Mouse (Mus musculus): ENCODE data around the gene Dctn3. TPM values are rescaled to one million over a fixed set of nuclear protein-coding genes. Genes with fewer than 3 reads are reported as not detected.

Dctn3 gene
- polyA plus RNA-seq, 1 experiment = 25.4 TPM

DNA sequence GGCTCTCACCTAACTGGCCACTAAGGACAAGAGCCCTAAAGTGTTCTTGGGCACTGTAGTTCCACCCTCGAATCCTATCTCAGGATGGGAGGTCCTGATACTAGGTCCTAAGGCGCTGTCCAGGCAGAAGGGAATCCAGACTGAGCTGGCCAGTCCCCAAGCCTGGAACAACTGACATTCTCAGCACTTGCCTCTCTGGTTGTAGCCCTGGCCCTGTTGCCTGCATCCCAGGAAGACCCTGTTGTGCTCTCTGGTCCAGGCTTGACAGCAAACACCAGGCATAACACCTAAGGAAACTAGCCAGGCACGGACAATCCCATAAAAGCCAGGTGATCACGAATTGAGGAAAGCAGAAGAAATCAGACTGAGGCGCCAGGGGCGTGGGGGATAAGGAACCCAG is 40.2 kb downstream of the Dctn3 start:
- DNase-seq (ENCODE audit: low read depth in 1 of 2, low spot score in 2 of 2) = no peak
- H3K4me1 ChIP-seq (ENCODE audit: control insufficient read depth, insufficient read depth, insufficient read length) = no peaks in the 10 kb centered on the region
- no peaks in the 10 kb centered on the region for H3K27me3 ChIP-seq (ENCODE audit: control insufficient read depth, insufficient read depth, low read length)
- H3K36me3 ChIP-seq (ENCODE audit: control insufficient read depth, insufficient read depth, low read length) = no peaks in the 10 kb centered on the region
- H3K27ac ChIP-seq (ENCODE audit: insufficient read depth, low read length) = no peak overlapping the region
- TF ChIP-seq CTCF (IDR thresholded peaks at IDR 0.05; ENCODE audit: extremely low read depth, insufficient read depth, insufficient read length, insufficient replicate concordance) (no peak), POLR2A (IDR thresholded peaks at IDR 0.05; ENCODE audit: low read depth, low read length) (no peak)
- WGBS = 29% methylated on average over 6 of the region's 6 CpGs
- H3K4me3 ChIP-seq (ENCODE audit: extremely low read depth, insufficient read depth, insufficient read length) = no peak overlapping the region

DNA sequence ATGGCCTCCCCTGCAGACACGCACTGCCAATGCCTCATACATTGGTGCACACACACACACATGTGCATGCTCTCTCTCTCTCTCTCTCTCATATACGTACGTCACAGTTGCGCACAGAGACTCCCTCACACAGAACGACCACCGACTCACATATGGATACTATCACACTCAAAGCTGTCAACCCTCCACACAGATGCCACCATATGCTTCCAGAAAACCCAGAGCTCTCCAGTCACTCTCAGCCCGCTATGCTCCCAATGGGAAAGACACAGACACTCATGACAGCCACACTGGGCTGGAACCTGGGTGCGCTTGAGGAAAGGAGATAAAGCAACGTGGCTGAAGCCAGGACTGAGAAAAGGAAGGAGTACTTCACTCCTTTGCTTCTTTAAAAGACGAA is 41.0 kb downstream of the Dctn3 start:
- H3K27me3 ChIP-seq (ENCODE audit: control insufficient read depth, insufficient read depth, low read length) = no peaks in the 10 kb centered on the region
- no peaks in the 10 kb centered on the region for H3K36me3 ChIP-seq (ENCODE audit: control insufficient read depth, insufficient read depth, low read length)
- TF ChIP-seq POLR2A (IDR thresholded peaks at IDR 0.05; ENCODE audit: low read depth, low read length) (no peak), CTCF (IDR thresholded peaks at IDR 0.05; ENCODE audit: extremely low read depth, insufficient read depth, insufficient read length, insufficient replicate concordance) (no peak)
- H3K4me3 ChIP-seq (ENCODE audit: extremely low read depth, insufficient read depth, insufficient read length) = no peak overlapping the region
- no peak overlapping the region for H3K27ac ChIP-seq (ENCODE audit: insufficient read depth, low read length)
- no peak for DNase-seq (ENCODE audit: low read depth in 1 of 2, low spot score in 2 of 2)
- 74% methylated on average over 10 of the region's 10 CpGs for WGBS
- no peaks in the 10 kb centered on the region for H3K4me1 ChIP-seq (ENCODE audit: control insufficient read depth, insufficient read depth, insufficient read length)

DNA sequence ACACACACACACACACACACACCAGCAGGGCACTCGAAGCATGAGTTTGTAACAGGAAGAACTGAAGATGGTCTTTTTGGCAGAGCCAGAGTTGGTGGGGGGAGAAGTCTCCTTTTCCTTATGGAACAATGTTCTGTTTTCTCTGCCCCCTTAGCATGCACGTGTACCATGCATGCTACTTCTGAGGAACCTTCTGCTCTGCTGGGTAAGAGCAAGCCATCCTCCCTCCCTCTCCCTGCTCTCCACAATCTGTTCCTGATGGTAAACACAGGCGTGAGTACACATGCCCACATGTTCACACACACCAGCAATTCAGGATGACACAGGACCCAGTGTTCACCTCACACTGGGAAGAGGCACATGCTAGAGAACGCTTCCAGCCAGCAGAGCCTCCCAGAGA is 41.8 kb downstream of the Dctn3 start:
- Histone ChIP-seq H3K36me3 (ENCODE audit: control insufficient read depth, insufficient read depth, low read length) (no peaks in the 10 kb centered on the region), H3K27ac (ENCODE audit: insufficient read depth, low read length) (no peak overlapping the region), H3K4me3 (ENCODE audit: extremely low read depth, insufficient read depth, insufficient read length) (no peak overlapping the region), H3K4me1 (ENCODE audit: control insufficient read depth, insufficient read depth, insufficient read length) (no peaks in the 10 kb centered on the region), H3K27me3 (ENCODE audit: control insufficient read depth, insufficient read depth, low read length) (no peaks in the 10 kb centered on the region)
- 45% methylated on average over 4 of the region's 4 CpGs for WGBS
- TF ChIP-seq CTCF (IDR thresholded peaks at IDR 0.05; ENCODE audit: extremely low read depth, insufficient read depth, insufficient read length, insufficient replicate concordance) (no peak), POLR2A (IDR thresholded peaks at IDR 0.05; ENCODE audit: low read depth, low read length) (no peak)
- DNase-seq (ENCODE audit: low read depth in 1 of 2, low spot score in 2 of 2) = no peak

- Histone ChIP-seq H3K36me3 (ENCODE audit: control insufficient read depth, insufficient read depth, low read length) (no peaks in the 10 kb centered on the region), H3K27me3 (ENCODE audit: control insufficient read depth, insufficient read depth, low read length) (no peaks in the 10 kb centered on the region), H3K27ac (ENCODE audit: insufficient read depth, low read length) (no peak overlapping the region), H3K4me3 (ENCODE audit: extremely low read depth, insufficient read depth, insufficient read length) (no peak overlapping the region), H3K4me1 (ENCODE audit: control insufficient read depth, insufficient read depth, insufficient read length) (no peaks in the 10 kb centered on the region)
- 67% methylated on average over 2 of the region's 2 CpGs for WGBS
- TF ChIP-seq CTCF (IDR thresholded peaks at IDR 0.05; ENCODE audit: extremely low read depth, insufficient read depth, insufficient read length, insufficient replicate concordance) (no peak), POLR2A (IDR thresholded peaks at IDR 0.05; ENCODE audit: low read depth, low read length) (no peak)
- no peak for DNase-seq (ENCODE audit: low read depth in 1 of 2, low spot score in 2 of 2)
These were observed 43.7 kb downstream of the Dctn3 start for GRCm38 (mm10) chr4:41679291-41679690.

- Histone ChIP-seq H3K27ac (ENCODE audit: insufficient read depth, low read length) (no peak overlapping the region), H3K4me1 (ENCODE audit: control insufficient read depth, insufficient read depth, insufficient read length) (no peaks in the 10 kb centered on the region), H3K4me3 (ENCODE audit: extremely low read depth, insufficient read depth, insufficient read length) (no peak overlapping the region), H3K27me3 (ENCODE audit: control insufficient read depth, insufficient read depth, low read length) (no peaks in the 10 kb centered on the region), H3K36me3 (ENCODE audit: control insufficient read depth, insufficient read depth, low read length) (no peaks in the 10 kb centered on the region)
- no peak for DNase-seq (ENCODE audit: low read depth in 1 of 2, low spot score in 2 of 2)
- no peak for TF ChIP-seq POLR2A (IDR thresholded peaks at IDR 0.05; ENCODE audit: low read depth, low read length)
- TF ChIP-seq CTCF (IDR thresholded peaks at IDR 0.05; ENCODE audit: extremely low read depth, insufficient read depth, insufficient read length, insufficient replicate concordance) = no peak
- WGBS = 79% methylated on average over 6 of the region's 6 CpGs
These were observed 44.1 kb downstream of the Dctn3 start for GRCm38 (mm10) chr4:41678863-41679262.

DNA sequence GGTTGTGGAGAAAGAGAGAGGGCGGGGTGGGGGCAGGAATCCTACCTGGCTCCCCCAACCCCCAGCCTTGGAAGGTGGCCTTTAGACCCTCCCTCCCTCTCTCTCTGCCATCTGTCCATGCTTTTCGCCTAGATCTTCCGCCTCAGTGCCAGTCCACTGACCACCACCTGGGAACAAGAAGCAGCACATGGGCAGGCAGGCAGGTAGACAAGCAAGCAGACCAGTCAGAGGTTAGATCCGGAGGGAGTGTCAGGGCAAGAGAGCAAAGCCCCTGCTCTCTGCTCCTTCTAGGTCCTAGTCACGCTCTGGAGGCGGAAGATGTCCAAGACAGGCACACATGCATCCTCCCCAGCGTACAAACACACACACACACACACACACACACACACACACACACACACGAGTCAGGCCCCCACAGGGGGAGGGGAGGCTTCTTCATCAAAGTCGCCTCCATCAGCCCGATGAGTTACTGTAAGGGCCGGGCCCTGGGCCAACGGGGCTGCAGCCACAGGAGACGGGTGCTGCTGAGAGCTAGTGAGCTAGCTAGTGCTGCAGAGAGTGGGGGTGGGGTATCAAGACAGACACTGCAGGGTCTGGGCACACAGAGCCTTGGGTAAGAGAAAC is 45.9 kb downstream of the Dctn3 start:
- no peaks in the 10 kb centered on the region for H3K27me3 ChIP-seq (ENCODE audit: control insufficient read depth, insufficient read depth, low read length)
- H3K36me3 ChIP-seq (ENCODE audit: control insufficient read depth, insufficient read depth, low read length) = no peaks in the 10 kb centered on the region
- WGBS = 52% methylated on average over 13 of the region's 13 CpGs
- DNase-seq (ENCODE audit: low read depth in 1 of 2, low spot score in 2 of 2) = no peak
- H3K4me1 ChIP-seq (ENCODE audit: control insufficient read depth, insufficient read depth, insufficient read length) = no peaks in the 10 kb centered on the region
- H3K4me3 ChIP-seq (ENCODE audit: extremely low read depth, insufficient read depth, insufficient read length) = no peak overlapping the region
- no peak overlapping the region for H3K27ac ChIP-seq (ENCODE audit: insufficient read depth, low read length)
- TF ChIP-seq CTCF (IDR thresholded peaks at IDR 0.05; ENCODE audit: extremely low read depth, insufficient read depth, insufficient read length, insufficient replicate concordance) = no peak
- no peak for TF ChIP-seq POLR2A (IDR thresholded peaks at IDR 0.05; ENCODE audit: low read depth, low read length)

- WGBS = 42% methylated on average over 17 of the region's 17 CpGs
- Histone ChIP-seq H3K27ac (ENCODE audit: insufficient read depth, low read length) (no peak overlapping the region), H3K4me1 (ENCODE audit: control insufficient read depth, insufficient read depth, insufficient read length) (no peaks in the 10 kb centered on the region), H3K27me3 (ENCODE audit: control insufficient read depth, insufficient read depth, low read length) (no peaks in the 10 kb centered on the region), H3K4me3 (ENCODE audit: extremely low read depth, insufficient read depth, insufficient read length) (no peak overlapping the region), H3K36me3 (ENCODE audit: control insufficient read depth, insufficient read depth, low read length) (no peaks in the 10 kb centered on the region)
- DNase-seq (ENCODE audit: low read depth in 1 of 2, low spot score in 2 of 2) = no peak
- TF ChIP-seq CTCF (IDR thresholded peaks at IDR 0.05; ENCODE audit: extremely low read depth, insufficient read depth, insufficient read length, insufficient replicate concordance) (no peak), POLR2A (IDR thresholded peaks at IDR 0.05; ENCODE audit: low read depth, low read length) (no peak)
These were observed 46.5 kb downstream of the Dctn3 start for GRCm38 (mm10) chr4:41676248-41677005.

Measured in spleen, adult 2 months (tissue).